Mouse (Mus musculus): ENCODE measurements around the gene Treml1. TPM values are rescaled to one million over a fixed set of nuclear protein-coding genes. Genes with fewer than 3 reads are reported as not detected.
A peak's percentile ranks its signal among the peaks of the same experiment; 100 is the strongest.

Gene Treml1
- polyA plus RNA-seq, 1 experiment = 0.73 TPM

GRCm38 (mm10) chr17:48403848-48404247, 44.1 kb downstream of the Treml1 start:
- DNase-seq = no peak
- Histone ChIP-seq H3K36me3 (ENCODE audit: control insufficient read depth, insufficient read depth, low read length) (peaks cover 15% of the 10 kb centered on the region), H3K4me3 (ENCODE audit: control insufficient read depth, insufficient read depth, low read length) (no peak overlapping the region), H3K27me3 (ENCODE audit: control insufficient read depth, insufficient read depth, low read length) (no peaks in the 10 kb centered on the region), H3K27ac (ENCODE audit: control insufficient read depth, insufficient read depth, low read length) (no peak overlapping the region), H3K4me1 (replicated peaks; ENCODE audit: control insufficient read depth, insufficient read depth, low read length) (peaks cover 10% of the 10 kb centered on the region)
- TF ChIP-seq CTCF (IDR thresholded peaks at IDR 0.05; ENCODE audit: borderline replicate concordance, control insufficient read depth, extremely low read depth, insufficient read depth, low read length, poor library complexity) = no peak
- no peak for TF ChIP-seq POLR2A (IDR thresholded peaks at IDR 0.05; ENCODE audit: control insufficient read depth, extremely low read depth, insufficient read depth, low read length, poor library complexity)
- 74% methylated on average over 2 of the region's 2 CpGs for WGBS

- no peak for TF ChIP-seq POLR2A (IDR thresholded peaks at IDR 0.05; ENCODE audit: control insufficient read depth, extremely low read depth, insufficient read depth, low read length, poor library complexity)
- TF ChIP-seq CTCF (IDR thresholded peaks at IDR 0.05; ENCODE audit: borderline replicate concordance, control insufficient read depth, extremely low read depth, insufficient read depth, low read length, poor library complexity) = no peak
- 93% methylated on average over 1 of the region's 1 CpGs for WGBS
- H3K4me3 ChIP-seq (ENCODE audit: control insufficient read depth, insufficient read depth, low read length) = no peak overlapping the region
- peaks cover 8% of the 10 kb centered on the region for H3K36me3 ChIP-seq (ENCODE audit: control insufficient read depth, insufficient read depth, low read length)
- H3K27me3 ChIP-seq (ENCODE audit: control insufficient read depth, insufficient read depth, low read length) = no peaks in the 10 kb centered on the region
- H3K27ac ChIP-seq (ENCODE audit: control insufficient read depth, insufficient read depth, low read length) = no peak overlapping the region
- peaks cover 10% of the 10 kb centered on the region for H3K4me1 ChIP-seq (replicated peaks; ENCODE audit: control insufficient read depth, insufficient read depth, low read length)
- DNase-seq = no peak
These were observed 45.0 kb downstream of the Treml1 start for GRCm38 (mm10) chr17:48404706-48405105.

GRCm38 (mm10) chr17:48407154-48407553, 47.4 kb downstream of the Treml1 start:
- 79% methylated on average over 4 of the region's 4 CpGs for WGBS
- peaks cover 12% of the 10 kb centered on the region for H3K4me1 ChIP-seq (replicated peaks; ENCODE audit: control insufficient read depth, insufficient read depth, low read length)

GRCm38 (mm10) chr17:48407910-48408525, 48.3 kb downstream of the Treml1 start:
- H3K36me3 ChIP-seq (ENCODE audit: control insufficient read depth, insufficient read depth, low read length) = no peaks in the 10 kb centered on the region
- 7% methylated on average over 8 of the region's 8 CpGs for WGBS
- H3K27me3 ChIP-seq (ENCODE audit: control insufficient read depth, insufficient read depth, low read length) = no peaks in the 10 kb centered on the region
- H3K4me3 ChIP-seq (ENCODE audit: control insufficient read depth, insufficient read depth, low read length) = peak overlapping the region; percentile 84; the same call in 1 of the 2 replicates
- no peak for TF ChIP-seq POLR2A (IDR thresholded peaks at IDR 0.05; ENCODE audit: control insufficient read depth, extremely low read depth, insufficient read depth, low read length, poor library complexity)
- TF ChIP-seq CTCF (IDR thresholded peaks at IDR 0.05; ENCODE audit: borderline replicate concordance, control insufficient read depth, extremely low read depth, insufficient read depth, low read length, poor library complexity) = no peak
- DNase-seq = no peak
- H3K4me1 ChIP-seq (replicated peaks; ENCODE audit: control insufficient read depth, insufficient read depth, low read length) = peaks cover 12% of the 10 kb centered on the region
- peak overlapping the region; percentile 94 for H3K27ac ChIP-seq (ENCODE audit: control insufficient read depth, insufficient read depth, low read length)

More at GRCm38 (mm10) chr17:48407154-48407553, 47.4 kb downstream of the Treml1 start:
- TF ChIP-seq POLR2A (IDR thresholded peaks at IDR 0.05; ENCODE audit: control insufficient read depth, extremely low read depth, insufficient read depth, low read length, poor library complexity) (no peak), CTCF (IDR thresholded peaks at IDR 0.05; ENCODE audit: borderline replicate concordance, control insufficient read depth, extremely low read depth, insufficient read depth, low read length, poor library complexity) (no peak)
- no peak for DNase-seq
- Histone ChIP-seq H3K36me3 (ENCODE audit: control insufficient read depth, insufficient read depth, low read length) (no peaks in the 10 kb centered on the region), H3K27me3 (ENCODE audit: control insufficient read depth, insufficient read depth, low read length) (no peaks in the 10 kb centered on the region), H3K27ac (ENCODE audit: control insufficient read depth, insufficient read depth, low read length) (no peak overlapping the region), H3K4me3 (ENCODE audit: control insufficient read depth, insufficient read depth, low read length) (no peak overlapping the region)

- H3K27me3 ChIP-seq (ENCODE audit: control insufficient read depth, insufficient read depth, low read length) = no peaks in the 10 kb centered on the region
- H3K4me3 ChIP-seq (ENCODE audit: control insufficient read depth, insufficient read depth, low read length) = peak overlapping the region; percentile 84
- H3K27ac ChIP-seq (ENCODE audit: control insufficient read depth, insufficient read depth, low read length) = peak overlapping the region; percentile 94
- H3K36me3 ChIP-seq (ENCODE audit: control insufficient read depth, insufficient read depth, low read length) = no peaks in the 10 kb centered on the region
- H3K4me1 ChIP-seq (replicated peaks; ENCODE audit: control insufficient read depth, insufficient read depth, low read length) = peaks cover 12% of the 10 kb centered on the region
- WGBS = under 1% methylated on average over 47 of the region's 47 CpGs
- TF ChIP-seq CTCF (IDR thresholded peaks at IDR 0.05; ENCODE audit: borderline replicate concordance, control insufficient read depth, extremely low read depth, insufficient read depth, low read length, poor library complexity) = no peak
- TF ChIP-seq POLR2A (IDR thresholded peaks at IDR 0.05; ENCODE audit: control insufficient read depth, extremely low read depth, insufficient read depth, low read length, poor library complexity) = no peak
- DNase-seq = peak; percentile 84
These were observed 49.0 kb downstream of the Treml1 start for GRCm38 (mm10) chr17:48408526-48409291.

GRCm38 (mm10) chr17:48409380-48410298, 49.9 kb downstream of the Treml1 start, which contains the start of the genes Nfya and Oard1:
Nfya (minus strand) TSS chr17:48409906.
Oard1 (plus strand) TSS chr17:48410014.
- Histone ChIP-seq H3K36me3 (ENCODE audit: control insufficient read depth, insufficient read depth, low read length) (0 out of 2 replicates have a peak, but pooled peaks cover 3% of the 10 kb centered on the region), H3K4me1 (replicated peaks; ENCODE audit: control insufficient read depth, insufficient read depth, low read length) (peaks cover 8% of the 10 kb centered on the region), H3K4me3 (ENCODE audit: control insufficient read depth, insufficient read depth, low read length) (peak within 1 kb of the TSS; percentile 84), H3K27ac (ENCODE audit: control insufficient read depth, insufficient read depth, low read length) (peak within 1 kb of the TSS; percentile 94), H3K27me3 (ENCODE audit: control insufficient read depth, insufficient read depth, low read length) (no peaks in the 10 kb centered on the region)
- TF ChIP-seq CTCF (IDR thresholded peaks at IDR 0.05; ENCODE audit: borderline replicate concordance, control insufficient read depth, extremely low read depth, insufficient read depth, low read length, poor library complexity) (peak; percentile 8; the same call in 1 of the 2 replicates), POLR2A (IDR thresholded peaks at IDR 0.05; ENCODE audit: control insufficient read depth, extremely low read depth, insufficient read depth, low read length, poor library complexity) (peak; percentile 69)
- WGBS = under 1% methylated on average over 84 of the region's 84 CpGs
- DNase-seq = peak; percentile 100
